Mouse (Mus musculus): Measurements from ENCODE around the gene Nfat5. TPM values are rescaled to one million over a fixed set of nuclear protein-coding genes. Genes with fewer than 3 reads are reported as not detected.

Gene Nfat5
- polyA plus RNA-seq, 2 experiments: 17.6 to 70.1 TPM

DNA sequence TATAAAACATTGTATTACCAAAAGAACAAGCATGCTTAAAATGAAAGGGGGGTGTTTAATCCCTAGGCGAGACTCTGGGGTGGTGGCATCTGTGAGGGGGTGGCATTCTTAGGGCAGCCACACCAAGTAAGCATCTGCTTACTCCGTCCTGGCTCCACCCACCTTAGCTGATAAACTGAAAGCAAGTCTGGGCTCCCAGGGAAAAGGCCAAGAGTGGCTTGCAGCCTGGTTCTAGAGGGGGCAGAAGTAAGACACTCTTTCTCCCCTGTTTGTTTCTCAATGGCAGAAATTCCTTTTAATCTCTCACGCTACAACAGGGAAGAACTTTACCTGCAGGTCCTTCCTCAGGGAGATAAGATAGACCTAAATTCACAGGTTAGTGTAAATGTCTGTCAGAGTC, 38.9 kb upstream of the Nfat5 start:
- Histone ChIP-seq H3K9ac (ENCODE audit: low read depth, low read length, severe bottlenecking) (no peak overlapping the region), H3K4me1 (ENCODE audit: control insufficient read depth, insufficient read depth, low read length) (peaks cover 25% of the 10 kb centered on the region), H3K36me3 (ENCODE audit: control insufficient read depth, insufficient read depth, low read length) (no peaks in the 10 kb centered on the region), H3K4me3 (replicated peaks; ENCODE audit: low read length) (no peak overlapping the region), H3K9me3 (ENCODE audit: control insufficient read depth, low read length) (no peaks in the 10 kb centered on the region), H3K27me3 (ENCODE audit: control insufficient read depth, insufficient read depth, low read length) (no peaks in the 10 kb centered on the region), H3K27ac (replicated peaks; ENCODE audit: low read depth, low read length) (no peak overlapping the region), H3K4me2 (replicated peaks; ENCODE audit: low read depth, low read length, severe bottlenecking) (no peak overlapping the region)
- DNase-seq (ENCODE audit: low spot score) (no peak), ATAC-seq (ENCODE audit: low FRiP score, low read depth) (no peak)
- 51% methylated on average over 3 of the region's 3 CpGs for WGBS
- no peak for TF ChIP-seq POLR2A (IDR thresholded peaks at IDR 0.05; ENCODE audit: borderline replicate concordance, extremely low read depth, insufficient read depth, insufficient read length)

- TF ChIP-seq POLR2A (IDR thresholded peaks at IDR 0.05; ENCODE audit: borderline replicate concordance, extremely low read depth, insufficient read depth, insufficient read length): no peak
- ATAC-seq (ENCODE audit: low FRiP score, low read depth) (no peak), DNase-seq (ENCODE audit: low spot score) (no peak)
- H3K27ac ChIP-seq (replicated peaks; ENCODE audit: low read depth, low read length): no peak overlapping the region
- peaks cover 25% of the 10 kb centered on the region for H3K4me1 ChIP-seq (ENCODE audit: control insufficient read depth, insufficient read depth, low read length)
- H3K9ac ChIP-seq (ENCODE audit: low read depth, low read length, severe bottlenecking): no peak overlapping the region
- H3K9me3 ChIP-seq (ENCODE audit: control insufficient read depth, low read length): no peaks in the 10 kb centered on the region
- H3K4me2 ChIP-seq (replicated peaks; ENCODE audit: low read depth, low read length, severe bottlenecking): no peak overlapping the region
- no peaks in the 10 kb centered on the region for H3K27me3 ChIP-seq (ENCODE audit: control insufficient read depth, insufficient read depth, low read length)
- no peak overlapping the region for H3K4me3 ChIP-seq (replicated peaks; ENCODE audit: low read length)
- 80% methylated on average over 11 of the region's 11 CpGs for WGBS
- H3K36me3 ChIP-seq (ENCODE audit: control insufficient read depth, insufficient read depth, low read length): no peaks in the 10 kb centered on the region
Measured at GRCm38 (mm10) chr8:107254951-107255457, 38.3 kb upstream of the Nfat5 start.

DNA sequence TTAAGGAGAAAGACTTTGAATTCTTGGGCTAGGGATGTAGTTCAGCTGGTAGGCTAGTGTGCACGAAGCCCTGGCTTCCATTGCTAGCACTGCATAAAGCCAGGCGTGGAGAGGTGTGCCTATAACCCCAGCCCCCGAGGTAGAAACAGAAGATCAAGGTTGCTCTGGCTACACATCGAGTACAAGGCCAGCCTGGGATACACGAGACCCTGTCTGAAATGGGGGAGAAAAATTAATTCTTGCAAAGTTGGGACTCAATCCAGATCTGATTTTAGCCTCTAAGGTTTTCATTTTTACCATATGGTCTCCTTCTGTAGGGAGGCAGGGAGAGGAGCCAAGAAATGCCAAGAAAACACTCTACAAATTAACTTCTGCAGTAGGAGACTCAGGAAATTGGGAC, 36.0 kb upstream of the Nfat5 start:
- TF ChIP-seq POLR2A (IDR thresholded peaks at IDR 0.05; ENCODE audit: borderline replicate concordance, extremely low read depth, insufficient read depth, insufficient read length): no peak
- H3K9ac ChIP-seq (ENCODE audit: low read depth, low read length, severe bottlenecking): no peak overlapping the region
- H3K36me3 ChIP-seq (ENCODE audit: control insufficient read depth, insufficient read depth, low read length): no peaks in the 10 kb centered on the region
- WGBS: 38% methylated on average over 5 of the region's 5 CpGs
- ATAC-seq (ENCODE audit: low FRiP score, low read depth): peak; percentile 41
- DNase-seq (ENCODE audit: low spot score): peak; percentile 64
- no peak overlapping the region for H3K4me2 ChIP-seq (replicated peaks; ENCODE audit: low read depth, low read length, severe bottlenecking)
- H3K4me3 ChIP-seq (replicated peaks; ENCODE audit: low read length): no peak overlapping the region
- peak overlapping the region; percentile 34 for H3K27ac ChIP-seq (replicated peaks; ENCODE audit: low read depth, low read length)
- no peaks in the 10 kb centered on the region for H3K27me3 ChIP-seq (ENCODE audit: control insufficient read depth, insufficient read depth, low read length)
- no peaks in the 10 kb centered on the region for H3K9me3 ChIP-seq (ENCODE audit: control insufficient read depth, low read length)
- peaks cover 20% of the 10 kb centered on the region for H3K4me1 ChIP-seq (ENCODE audit: control insufficient read depth, insufficient read depth, low read length)

DNA sequence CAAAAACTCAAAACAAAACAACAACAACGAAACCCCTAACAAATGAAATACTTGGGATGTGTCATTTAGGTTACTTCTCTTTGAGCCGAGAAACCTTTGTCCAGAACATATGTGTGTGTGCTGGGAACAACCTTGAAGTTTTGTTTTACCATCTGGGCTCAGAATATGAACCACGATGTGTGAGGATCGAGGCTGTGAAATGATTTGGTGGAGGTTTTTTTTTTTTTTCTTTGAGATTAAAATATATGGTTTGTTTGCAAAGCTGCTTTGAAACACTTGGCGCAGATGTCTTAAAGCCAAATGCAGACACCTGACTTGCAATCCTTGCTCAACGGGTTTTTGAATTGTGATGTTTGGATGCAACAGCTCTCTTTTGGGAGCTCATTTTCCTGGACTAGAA, 33.1 kb upstream of the Nfat5 start:
- Histone ChIP-seq H3K27me3 (ENCODE audit: control insufficient read depth, insufficient read depth, low read length) (no peaks in the 10 kb centered on the region), H3K4me2 (replicated peaks; ENCODE audit: low read depth, low read length, severe bottlenecking) (no peak overlapping the region), H3K4me3 (replicated peaks; ENCODE audit: low read length) (no peak overlapping the region), H3K27ac (replicated peaks; ENCODE audit: low read depth, low read length) (no peak overlapping the region), H3K4me1 (ENCODE audit: control insufficient read depth, insufficient read depth, low read length) (peaks cover 14% of the 10 kb centered on the region), H3K9ac (ENCODE audit: low read depth, low read length, severe bottlenecking) (no peak overlapping the region), H3K9me3 (ENCODE audit: control insufficient read depth, low read length) (no peaks in the 10 kb centered on the region), H3K36me3 (ENCODE audit: control insufficient read depth, insufficient read depth, low read length) (no peaks in the 10 kb centered on the region)
- ATAC-seq (ENCODE audit: low FRiP score, low read depth) (no peak), DNase-seq (ENCODE audit: low spot score) (no peak)
- WGBS: 85% methylated on average over 6 of the region's 6 CpGs
- no peak for TF ChIP-seq POLR2A (IDR thresholded peaks at IDR 0.05; ENCODE audit: borderline replicate concordance, extremely low read depth, insufficient read depth, insufficient read length)

- Histone ChIP-seq H3K4me2 (replicated peaks; ENCODE audit: low read depth, low read length, severe bottlenecking) (no peak overlapping the region), H3K4me3 (replicated peaks; ENCODE audit: low read length) (no peak overlapping the region), H3K36me3 (ENCODE audit: control insufficient read depth, insufficient read depth, low read length) (no peaks in the 10 kb centered on the region), H3K27me3 (ENCODE audit: control insufficient read depth, insufficient read depth, low read length) (no peaks in the 10 kb centered on the region), H3K4me1 (ENCODE audit: control insufficient read depth, insufficient read depth, low read length) (peaks cover 11% of the 10 kb centered on the region; the same call in 1 of the 2 replicates), H3K27ac (replicated peaks; ENCODE audit: low read depth, low read length) (no peak overlapping the region), H3K9ac (ENCODE audit: low read depth, low read length, severe bottlenecking) (no peak overlapping the region), H3K9me3 (ENCODE audit: control insufficient read depth, low read length) (no peaks in the 10 kb centered on the region)
- DNase-seq (ENCODE audit: low spot score) (no peak), ATAC-seq (ENCODE audit: low FRiP score, low read depth) (no peak)
- 73% methylated on average over 4 of the region's 4 CpGs for WGBS
- no peak for TF ChIP-seq POLR2A (IDR thresholded peaks at IDR 0.05; ENCODE audit: borderline replicate concordance, extremely low read depth, insufficient read depth, insufficient read length)
Measured at GRCm38 (mm10) chr8:107261172-107261571, 32.1 kb upstream of the Nfat5 start.

All from limb, embryonic 14.5 days (tissue).